Mouse (Mus musculus): ENCODE measurements around the gene Optc.

Gene Optc

GRCm38 (mm10) chr1:133855274-133856017, 52.4 kb downstream of the Optc start:
- in situ Hi-C loops (cut with MboI; ENCODE audit: unreplicated experiment in 2 of 2): no loop called here

GRCm38 (mm10) chr1:133854421-133855273, 53.2 kb downstream of the Optc start:
- in situ Hi-C loops (cut with MboI; ENCODE audit: unreplicated experiment in 2 of 2): no loop called here

All from v-Abl transformed pro-B cells (cell line).